Mouse (Mus musculus): Measurements from ENCODE around the gene Tfpi.

Tfpi gene

GRCm38 (mm10) chr2:84388023-84388416, 88.6 kb downstream of the Tfpi start:
- no peak for DNase-seq

GRCm38 (mm10) chr2:84387394-84388022, 89.1 kb downstream of the Tfpi start:
- no peak for DNase-seq

- DNase-seq = no peak
Observed at GRCm38 (mm10) chr2:84386563-84387393, 89.8 kb downstream of the Tfpi start.

GRCm38 (mm10) chr2:84384911-84385693, 91.5 kb downstream of the Tfpi start:
- no peak for DNase-seq

GRCm38 (mm10) chr2:84383828-84384227, 92.7 kb downstream of the Tfpi start:
- DNase-seq = no peak

Data from right cerebral cortex, postnatal 14 days (tissue).